Mouse (Mus musculus) liver, adult 2 months (tissue): ENCODE results near the gene Grik2. TPM values are rescaled to one million over a fixed set of nuclear protein-coding genes. Genes with fewer than 3 reads are reported as not detected.

Experiments used
- DNase-seq: peaks from one replicate; pipeline ENCODE4 v3.0.0-alpha.2; 2011; ENCODE audit warnings: low read depth, low spot score; ENCODE audit errors: extremely low read depth
- H3K27ac ChIP-seq: fragments of 200-500 bp; replicated peaks from 2 replicates; pipeline ENCODE4 v1.5.1; 2012; ENCODE audit warnings: low read depth, mild to moderate bottlenecking, control low read depth, inconsistent platforms, low read length; ENCODE audit not compliant: insufficient read depth
- H3K27me3 ChIP-seq: fragments of 200-500 bp; 2 replicates; pipeline ENCODE4 v1.6.1; 2012; ENCODE audit warnings: mild to moderate bottlenecking, moderate library complexity, low read length, inconsistent platforms; ENCODE audit not compliant: control insufficient read depth, insufficient read depth
- H3K36me3 ChIP-seq: fragments of 200-500 bp; 2 replicates; pipeline ENCODE4 v1.6.1; 2012; ENCODE audit warnings: low read length, inconsistent platforms; ENCODE audit not compliant: control insufficient read depth, insufficient read depth
- H3K4me1 ChIP-seq: fragments of 200-500 bp; 2 replicates; pipeline ENCODE4 v1.6.1; 2011; ENCODE audit warnings: low read length; ENCODE audit not compliant: control insufficient read depth, insufficient read depth
- H3K4me3 ChIP-seq: fragments of 200-500 bp; 2 replicates; pipeline ENCODE4 v1.5.1; 2011; ENCODE audit warnings: low read depth, mild to moderate bottlenecking, control low read depth, low read length, moderate library complexity; ENCODE audit not compliant: insufficient read depth
- H3K79me2 ChIP-seq: fragments of 200-500 bp; 2 replicates; pipeline ENCODE4 v1.6.1; 2012; ENCODE audit warnings: inconsistent platforms, mild to moderate bottlenecking, low read length, moderate library complexity; ENCODE audit not compliant: control insufficient read depth, insufficient read depth
- H3K9ac ChIP-seq: fragments of 200-500 bp; 2 replicates; pipeline ENCODE4 v1.6.1; 2012; ENCODE audit warnings: low read depth, mild to moderate bottlenecking, control low read depth, inconsistent platforms, low read length
- CTCF ChIP-seq: fragments of 200-500 bp; IDR thresholded peaks from 2 replicates; pipeline ENCODE4 v1.5.1; 2011; ENCODE audit warnings: low read depth, low read length, control low read depth
- POLR2A ChIP-seq: fragments of 200-500 bp; IDR thresholded peaks from 2 replicates; pipeline ENCODE4 v1.6.1; 2011; ENCODE audit warnings: low read length, control low read depth; ENCODE audit not compliant: insufficient read depth; ENCODE audit errors: extremely low read depth
- WGBS: fragments of 180-500 bp; shearing (Covaris S2); methylation state at CpG from one replicate; pipeline ENCODE4 v1.1.7; 2018; 5-methylcytosine and 5-hydroxymethylcytosine counted together
- polyA plus RNA-seq: library from polyadenylated mRNA; depleted of rRNA; stranded (reverse); fragments of >200 nt; gene quantifications from 2 replicates; pipeline ENCODE4 v1.2.3, GENCODE M21; 2012
- total RNA-seq: library from RNA; depleted of rRNA; stranded (reverse); fragments of >200 nt; gene quantifications from 2 replicates; pipeline ENCODE4 v1.2.3, GENCODE M21; 2014

Grik2 gene
- total and polyA plus RNA-seq, 2 experiments: not detected

- no peaks in the 10 kb centered on the region for H3K36me3 ChIP-seq
- no peak for DNase-seq
- no peaks in the 10 kb centered on the region for H3K27me3 ChIP-seq
- TF ChIP-seq CTCF: no peak
- no peak for TF ChIP-seq POLR2A
- H3K9ac ChIP-seq: no peak overlapping the region
- H3K79me2 ChIP-seq: no peaks in the 10 kb centered on the region
- no peak overlapping the region for H3K27ac ChIP-seq
- no peaks in the 10 kb centered on the region for H3K4me1 ChIP-seq
- H3K4me3 ChIP-seq: no peak overlapping the region
- 86% methylated on average over 2 of the region's 2 CpGs for WGBS
Observed at GRCm38 (mm10) chr10:49647116-49647515, 141.4 kb downstream of the Grik2 start.

- no peaks in the 10 kb centered on the region for H3K4me1 ChIP-seq
- no peak overlapping the region for H3K9ac ChIP-seq
- no peak overlapping the region for H3K27ac ChIP-seq
- no peak for DNase-seq
- WGBS: 84% methylated on average over 2 of the region's 2 CpGs
- no peak overlapping the region for H3K4me3 ChIP-seq
- H3K79me2 ChIP-seq: no peaks in the 10 kb centered on the region
- no peak for TF ChIP-seq POLR2A
- no peak for TF ChIP-seq CTCF
- no peaks in the 10 kb centered on the region for H3K27me3 ChIP-seq
- no peaks in the 10 kb centered on the region for H3K36me3 ChIP-seq
Observed at GRCm38 (mm10) chr10:49639901-49640300, 148.7 kb downstream of the Grik2 start.

GRCm38 (mm10) chr10:49623951-49624350 is 164.6 kb downstream of the Grik2 start:
- no peaks in the 10 kb centered on the region for H3K4me1 ChIP-seq
- 77% methylated on average over 3 of the region's 3 CpGs for WGBS
- H3K36me3 ChIP-seq: no peaks in the 10 kb centered on the region
- H3K9ac ChIP-seq: no peak overlapping the region
- H3K27ac ChIP-seq: no peak overlapping the region
- no peak overlapping the region for H3K4me3 ChIP-seq
- no peaks in the 10 kb centered on the region for H3K79me2 ChIP-seq
- no peak for DNase-seq
- H3K27me3 ChIP-seq: no peaks in the 10 kb centered on the region
- no peak for TF ChIP-seq POLR2A
- no peak for TF ChIP-seq CTCF

GRCm38 (mm10) chr10:49597652-49598051 is 190.9 kb downstream of the Grik2 start:
- no peak overlapping the region for H3K4me3 ChIP-seq
- H3K27me3 ChIP-seq: no peaks in the 10 kb centered on the region; the same call in 1 of the 2 replicates
- H3K4me1 ChIP-seq: no peaks in the 10 kb centered on the region
- H3K9ac ChIP-seq: no peak overlapping the region
- DNase-seq: no peak
- WGBS: 65% methylated on average over 2 of the region's 2 CpGs
- no peaks in the 10 kb centered on the region for H3K36me3 ChIP-seq
- H3K79me2 ChIP-seq: no peaks in the 10 kb centered on the region
- no peak overlapping the region for H3K27ac ChIP-seq
- TF ChIP-seq CTCF (no peak), POLR2A (no peak)

GRCm38 (mm10) chr10:49573514-49573913 is 215.1 kb downstream of the Grik2 start:
- Histone ChIP-seq H3K36me3 (no peaks in the 10 kb centered on the region), H3K9ac (no peak overlapping the region), H3K27me3 (no peaks in the 10 kb centered on the region), H3K27ac (no peak overlapping the region), H3K79me2 (no peaks in the 10 kb centered on the region), H3K4me1 (no peaks in the 10 kb centered on the region), H3K4me3 (no peak overlapping the region)
- WGBS: 77% methylated on average over 7 of the region's 7 CpGs
- DNase-seq: no peak
- TF ChIP-seq CTCF (no peak), POLR2A (no peak)

GRCm38 (mm10) chr10:49559872-49560407 is 228.6 kb downstream of the Grik2 start:
- no peak for TF ChIP-seq POLR2A
- Histone ChIP-seq H3K27me3 (no peaks in the 10 kb centered on the region), H3K4me1 (no peaks in the 10 kb centered on the region), H3K36me3 (no peaks in the 10 kb centered on the region), H3K79me2 (no peaks in the 10 kb centered on the region), H3K27ac (no peak overlapping the region), H3K9ac (no peak overlapping the region), H3K4me3 (no peak overlapping the region)
- WGBS: 63% methylated on average over 1 of the region's 1 CpGs
- DNase-seq: no peak
